Mouse (Mus musculus): Measurements from ENCODE around the gene Ssrp1. TPM values are rescaled to one million over a fixed set of nuclear protein-coding genes. Genes with fewer than 3 reads are reported as not detected.

The Ssrp1 gene
- total and polyA plus RNA-seq, 3 experiments: 239 to 875 (median 420) TPM

DNA sequence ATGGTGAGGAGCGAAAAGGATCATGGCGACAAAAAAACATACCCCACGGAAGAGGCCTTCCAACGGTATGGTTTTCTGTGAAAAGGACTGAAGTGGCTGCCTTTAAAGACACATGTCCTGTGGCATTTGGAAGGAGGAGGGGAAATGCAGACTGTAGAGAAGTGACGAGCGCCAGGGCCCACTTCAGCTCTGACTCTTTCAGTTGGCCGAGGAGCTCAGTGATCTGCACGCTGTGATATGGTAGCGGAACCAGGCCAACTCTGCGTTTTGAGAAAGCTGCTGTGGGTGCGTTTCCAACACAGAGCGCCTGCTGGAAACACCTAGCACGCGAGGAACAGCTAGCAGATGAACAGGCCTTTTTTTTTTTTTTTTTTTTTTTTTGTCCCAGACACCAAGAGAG is 24.4 kb upstream of the Ssrp1 start:
- H3K79me2 ChIP-seq (ENCODE audit: control insufficient read depth, insufficient read depth, low read length, poor library complexity): no peaks in the 10 kb centered on the region
- H3K9me3 ChIP-seq (replicated peaks; ENCODE audit: insufficient read depth, low read length): no peaks in the 10 kb centered on the region
- peak; percentile 85 for DNase-seq (ENCODE audit: low read depth, low spot score)
- peak overlapping the region; percentile 68 for H3K9ac ChIP-seq (ENCODE audit: control insufficient read depth, low read depth, low read length, poor library complexity, severe bottlenecking)
- no peaks in the 10 kb centered on the region for H3K27me3 ChIP-seq (ENCODE audit: control insufficient read depth in 1 of 2, insufficient read depth in 2 of 2, low read length in 2 of 2)
- H3K4me3 ChIP-seq (ENCODE audit: control insufficient read depth in 1 of 2, insufficient read depth in 1 of 2, low read depth in 2 of 2, low read length in 2 of 2): peak overlapping the region; percentile 30 to 46
- peaks cover 22 to 28% of the 10 kb centered on the region in 2 experiments for H3K4me1 ChIP-seq (ENCODE audit: control insufficient read depth in 1 of 2, insufficient read depth in 2 of 2, low read length in 2 of 2)
- H3K36me3 ChIP-seq (ENCODE audit: control insufficient read depth in 1 of 2, insufficient read depth in 2 of 2, low read length in 2 of 2): peaks cover 0 to 31% of the 10 kb centered on the region in 2 experiments; a peak in 2 of 4 replicates
- H3K27ac ChIP-seq (ENCODE audit: control insufficient read depth, low read depth, low read length): peak overlapping the region; percentile 95
- no peak for TF ChIP-seq POLR2AphosphoS5 (IDR thresholded peaks at IDR 0.05; ENCODE audit: borderline replicate concordance, low read depth, low read length)
- TF ChIP-seq MAX (IDR thresholded peaks at IDR 0.05; ENCODE audit: low read length): no peak; the same call in 1 of the 2 replicates
- no peak for TF ChIP-seq CHD1 (IDR thresholded peaks at IDR 0.05; ENCODE audit: low read depth, low read length)
- no peak for TF ChIP-seq UBTF (IDR thresholded peaks at IDR 0.05; ENCODE audit: borderline replicate concordance, insufficient read depth, low read depth, low read length)
- no peak for TF ChIP-seq KAT2A (conservative IDR thresholded peaks at IDR 0.05; ENCODE audit: low read depth, low read length)
- TF ChIP-seq TBP (IDR thresholded peaks at IDR 0.05; ENCODE audit: low read depth, low read length): 0 out of 2 replicates have a peak, but pooled peaks have one; percentile 4
- peak in 1 of 2 experiments; percentile 14; a peak in 2 of 4 replicates for TF ChIP-seq EP300 (IDR thresholded peaks at IDR 0.05; ENCODE audit: low read depth in 1 of 2, low read length in 2 of 2)
- no peak for TF ChIP-seq ELF1 (IDR thresholded peaks at IDR 0.05; ENCODE audit: low read depth, low read length)
- peak; percentile 85 for TF ChIP-seq ZNF384 (IDR thresholded peaks at IDR 0.05; ENCODE audit: low read depth, low read length)
- TF ChIP-seq MAZ (IDR thresholded peaks at IDR 0.05; ENCODE audit: low read depth, low read length): no peak
- peak; percentile 16; the same call in 1 of the 2 replicates for TF ChIP-seq HCFC1 (IDR thresholded peaks at IDR 0.05; ENCODE audit: low read depth, low read length)
- TF ChIP-seq RAD21 (IDR thresholded peaks at IDR 0.05; ENCODE audit: low read depth, low read length): no peak
- TF ChIP-seq BHLHE40 (IDR thresholded peaks at IDR 0.05; ENCODE audit: borderline replicate concordance, low read depth, low read length): no peak
- no peak for TF ChIP-seq MYB (IDR thresholded peaks at IDR 0.05; ENCODE audit: low read depth, low read length)
- no peak for TF ChIP-seq GATA1 (IDR thresholded peaks at IDR 0.05; ENCODE audit: low read depth, low read length)
- TF ChIP-seq E2F4 (IDR thresholded peaks at IDR 0.05; ENCODE audit: borderline replicate concordance, low read depth, low read length): no peak
- no peak for TF ChIP-seq USF2 (IDR thresholded peaks at IDR 0.05; ENCODE audit: borderline replicate concordance in 1 of 2, insufficient read depth in 1 of 2, low read depth in 1 of 2, low read length in 2 of 2)
- TF ChIP-seq ZC3H11A (IDR thresholded peaks at IDR 0.05; ENCODE audit: low read depth, low read length): no peak
- no peak for TF ChIP-seq MXI1 (IDR thresholded peaks at IDR 0.05; ENCODE audit: low read depth, low read length)
- TF ChIP-seq MEF2A (IDR thresholded peaks at IDR 0.05; ENCODE audit: extremely low read depth, insufficient replicate concordance, low read depth, low read length, poor library complexity, severe bottlenecking): no peak
- TF ChIP-seq SIN3A (IDR thresholded peaks at IDR 0.05; ENCODE audit: low read length): no peak; the same call in 1 of the 2 replicates
- no peak; the same call in 1 of the 2 replicates for TF ChIP-seq NELFE (IDR thresholded peaks at IDR 0.05; ENCODE audit: low read depth, low read length)
- no peak for TF ChIP-seq MAFK (IDR thresholded peaks at IDR 0.05; ENCODE audit: borderline replicate concordance, low read depth, low read length)
- no peak for TF ChIP-seq JUND (IDR thresholded peaks at IDR 0.05; ENCODE audit: low read depth, low read length)
- no peak for TF ChIP-seq CTCF (IDR thresholded peaks at IDR 0.05 in 2 of 3, conservative IDR thresholded peaks at IDR 0.05 in 1 of 3; ENCODE audit: control insufficient read depth in 1 of 3, insufficient read depth in 1 of 3, low read depth in 2 of 3, low read length in 3 of 3, poor library complexity in 1 of 3, severe bottlenecking in 1 of 3)
- no peak for TF ChIP-seq ZKSCAN1 (IDR thresholded peaks at IDR 0.05; ENCODE audit: low read depth, low read length)
- 0 out of 2 replicates have a peak, but pooled peaks have one; percentile 36 for TF ChIP-seq ZMIZ1 (IDR thresholded peaks at IDR 0.05; ENCODE audit: low read depth, low read length)
- TF ChIP-seq SMC3 (IDR thresholded peaks at IDR 0.05; ENCODE audit: low read depth, low read length): no peak
- no peak for TF ChIP-seq TCF12 (IDR thresholded peaks at IDR 0.05; ENCODE audit: low read depth, low read length)
- no peak for TF ChIP-seq RCOR1 (IDR thresholded peaks at IDR 0.05; ENCODE audit: low read depth, low read length)
- TF ChIP-seq MYC (IDR thresholded peaks at IDR 0.05; ENCODE audit: low read depth, low read length): no peak
- no peak for TF ChIP-seq NRF1 (IDR thresholded peaks at IDR 0.05; ENCODE audit: insufficient read depth, low read depth, low read length, poor library complexity, severe bottlenecking)
- no peak for TF ChIP-seq TAL1 (IDR thresholded peaks at IDR 0.05; ENCODE audit: low read length)
- TF ChIP-seq ETS1 (IDR thresholded peaks at IDR 0.05; ENCODE audit: low read depth, low read length): 0 out of 2 replicates have a peak, but pooled peaks have one; percentile 13
- peak in 1 of 2 experiments; percentile 54; a peak in 2 of 4 replicates for TF ChIP-seq POLR2A (IDR thresholded peaks at IDR 0.05; ENCODE audit: control insufficient read depth in 1 of 2, insufficient read depth in 1 of 2, low read depth in 1 of 2, low read length in 2 of 2, poor library complexity in 1 of 2)
- no peak for TF ChIP-seq USF1 (IDR thresholded peaks at IDR 0.05; ENCODE audit: low read depth, low read length)
- no peak for TF ChIP-seq POLR2AphosphoS2 (IDR thresholded peaks at IDR 0.05; ENCODE audit: low read length)
